Mouse (Mus musculus) embryonic facial prominence, embryonic 11.5 days (tissue): ENCODE results near the gene Igf1. TPM values are rescaled to one million over a fixed set of nuclear protein-coding genes. Genes with fewer than 3 reads are reported as not detected.

ENCODE experiments used
- ATAC-seq: fragments of 200-750 bp; cut with Nextera tagmentation; replicated peaks from 2 replicates; pipeline ENCODE4 v1.8.0; 2017; ENCODE audit warnings: low read depth; ENCODE audit not compliant: insufficient number of reproducible peaks, low FRiP score, low TSS enrichment
- DNase-seq: peaks from one replicate; pipeline ENCODE4 v3.0.0-alpha.2; 2015; ENCODE audit warnings: low spot score
- H3K27ac ChIP-seq: fragments of 300-500 bp; sonication (generic); replicated peaks from 2 replicates; pipeline ENCODE4 v1.5.1; 2014; ENCODE audit warnings: mild to moderate bottlenecking, low read depth, low read length, control low read depth
- H3K27me3 ChIP-seq: fragments of 300-500 bp; sonication (generic); 2 replicates; pipeline ENCODE4 v1.6.1; 2014; ENCODE audit warnings: mild to moderate bottlenecking, low read length, moderate library complexity, mixed read lengths; ENCODE audit not compliant: control insufficient read depth, insufficient read depth
- H3K36me3 ChIP-seq: fragments of 300-500 bp; sonication (generic); replicated peaks from 2 replicates; pipeline ENCODE4 v1.6.1; 2014; ENCODE audit warnings: low read depth, mild to moderate bottlenecking, low read length, moderate library complexity, mixed read lengths; ENCODE audit not compliant: control insufficient read depth, insufficient read depth
- H3K4me1 ChIP-seq: fragments of 300-500 bp; sonication (generic); 2 replicates; pipeline ENCODE4 v1.6.1; 2014; ENCODE audit warnings: low read length, mixed read lengths; ENCODE audit not compliant: control insufficient read depth, insufficient read depth
- H3K4me2 ChIP-seq: fragments of 300-500 bp; sonication (generic); 2 replicates; pipeline ENCODE4 v1.6.1; 2014; ENCODE audit warnings: low read depth, mild to moderate bottlenecking, control low read depth, low read length, moderate library complexity
- H3K4me3 ChIP-seq: fragments of 300-500 bp; sonication (generic); 2 replicates; pipeline ENCODE4 v1.5.1; 2014; ENCODE audit warnings: low read depth, low read length, control low read depth
- H3K9ac ChIP-seq: fragments of 300-500 bp; sonication (generic); replicated peaks from 2 replicates; pipeline ENCODE4 v1.6.1; 2014; ENCODE audit warnings: mild to moderate bottlenecking, control low read depth, low read length
- H3K9me3 ChIP-seq: fragments of 300-500 bp; sonication (generic); replicated peaks from 2 replicates; pipeline ENCODE4 v1.6.1; 2016; ENCODE audit warnings: mild to moderate bottlenecking, low read length, inconsistent platforms, mixed read lengths; ENCODE audit not compliant: control insufficient read depth
- WGBS: fragments of 180-500 bp; shearing (Covaris S2); extraction: QIAGEN DNeasy Blood & Tissue Kit; methylation state at CpG from one replicate; pipeline ENCODE4 v1.1.7; 2014; 5-methylcytosine and 5-hydroxymethylcytosine counted together
- polyA plus RNA-seq: library from polyadenylated mRNA; unstranded; fragments of >200 nt; fragmentation: Nextera tagmentation; extraction: Ambion mirVana; gene quantifications from 2 replicates; pipeline ENCODE4 v1.2.1, GENCODE M21; 2014

Igf1 gene
- polyA plus RNA-seq, 1 experiment from 2014 or later, result 67.8 TPM

- DNase-seq (peak; percentile 85), ATAC-seq (no peak)
- WGBS, result 3% methylated on average over 5 of the region's 5 CpGs
- Histone ChIP-seq H3K9ac (no peak overlapping the region), H3K9me3 (no peaks in the 10 kb centered on the region), H3K4me2 (no peak overlapping the region), H3K36me3 (no peaks in the 10 kb centered on the region), H3K27ac (no peak overlapping the region), H3K4me3 (no peak overlapping the region), H3K27me3 (no peaks in the 10 kb centered on the region), H3K4me1 (peaks cover 22% of the 10 kb centered on the region)
Observed at GRCm38 (mm10) chr10:87854408-87854807, 3.7 kb upstream of the Igf1 start.

GRCm38 (mm10) chr10:87855423-87856122 is 2.5 kb upstream of the Igf1 start:
- no peaks in the 10 kb centered on the region for H3K9me3 ChIP-seq
- no peak overlapping the region for H3K9ac ChIP-seq
- WGBS, result 72% methylated on average over 13 of the region's 13 CpGs
- no peak overlapping the region for H3K4me3 ChIP-seq
- H3K36me3 ChIP-seq, result no peaks in the 10 kb centered on the region
- DNase-seq (no peak), ATAC-seq (no peak)
- no peaks in the 10 kb centered on the region for H3K27me3 ChIP-seq
- H3K4me1 ChIP-seq, result peaks cover 22% of the 10 kb centered on the region
- H3K4me2 ChIP-seq, result no peak overlapping the region
- no peak overlapping the region; the same call in 1 of the 2 replicates for H3K27ac ChIP-seq

- peaks cover 22% of the 10 kb centered on the region for H3K4me1 ChIP-seq
- no peaks in the 10 kb centered on the region for H3K36me3 ChIP-seq
- no peaks in the 10 kb centered on the region for H3K27me3 ChIP-seq
- H3K4me3 ChIP-seq, result no peak overlapping the region
- no peaks in the 10 kb centered on the region for H3K9me3 ChIP-seq
- H3K27ac ChIP-seq, result no peak overlapping the region
- 53% methylated on average over 8 of the region's 8 CpGs for WGBS
- H3K9ac ChIP-seq, result no peak overlapping the region
- ATAC-seq, result no peak
- H3K4me2 ChIP-seq, result no peak overlapping the region
- no peak for DNase-seq
Observed at GRCm38 (mm10) chr10:87857215-87857955, 680 bp upstream of the Igf1 start.

- no peak for ATAC-seq
- H3K4me2 ChIP-seq, result peak overlapping the region; percentile 69
- H3K4me3 ChIP-seq, result peak overlapping the region; percentile 54
Observed at GRCm38 (mm10) chr10:87858939-87859338, 874 bp downstream of the Igf1 start.

GRCm38 (mm10) chr10:87859453-87859852 is 1.4 kb downstream of the Igf1 start:
- peak; percentile 47 for DNase-seq
- peak overlapping the region; percentile 89 for H3K27ac ChIP-seq
- peaks cover 22% of the 10 kb centered on the region for H3K4me1 ChIP-seq

More at GRCm38 (mm10) chr10:87858939-87859338, 874 bp downstream of the Igf1 start:
- no peaks in the 10 kb centered on the region for H3K27me3 ChIP-seq
- peak overlapping the region; percentile 28; the same call in 1 of the 2 replicates for H3K27ac ChIP-seq
- H3K36me3 ChIP-seq, result no peaks in the 10 kb centered on the region
- WGBS, result 15% methylated on average over 6 of the region's 6 CpGs
- peak; percentile 54 for DNase-seq
- H3K4me1 ChIP-seq, result peaks cover 22% of the 10 kb centered on the region
- H3K9ac ChIP-seq, result peak overlapping the region; percentile 76; the same call in 1 of the 2 replicates
- no peaks in the 10 kb centered on the region for H3K9me3 ChIP-seq

GRCm38 (mm10) chr10:87860181-87861103 is 2.4 kb downstream of the Igf1 start:
- Histone ChIP-seq H3K9ac (peak overlapping the region; percentile 76), H3K9me3 (no peaks in the 10 kb centered on the region), H3K27me3 (no peaks in the 10 kb centered on the region), H3K4me1 (peaks cover 18% of the 10 kb centered on the region), H3K36me3 (no peaks in the 10 kb centered on the region), H3K27ac (peak overlapping the region; percentile 89), H3K4me2 (peak overlapping the region; percentile 69), H3K4me3 (peak overlapping the region; percentile 54)
- WGBS, result 1% methylated on average over 30 of the region's 30 CpGs
- no peak; the same call in 1 of the 2 replicates for ATAC-seq
- DNase-seq, result peak; percentile 83

More at GRCm38 (mm10) chr10:87859453-87859852, 1.4 kb downstream of the Igf1 start:
- Histone ChIP-seq H3K9me3 (no peaks in the 10 kb centered on the region), H3K4me2 (peak overlapping the region; percentile 69), H3K4me3 (peak overlapping the region; percentile 54), H3K36me3 (no peaks in the 10 kb centered on the region), H3K27me3 (no peaks in the 10 kb centered on the region), H3K9ac (peak overlapping the region; percentile 76)
- WGBS, result 12% methylated on average over 10 of the region's 10 CpGs
- no peak for ATAC-seq

GRCm38 (mm10) chr10:87861104-87861455 is 3.0 kb downstream of the Igf1 start:
- Histone ChIP-seq H3K9ac (peak overlapping the region; percentile 76), H3K4me2 (peak overlapping the region; percentile 69), H3K27me3 (no peaks in the 10 kb centered on the region), H3K27ac (peak overlapping the region; percentile 89), H3K36me3 (no peaks in the 10 kb centered on the region), H3K9me3 (no peaks in the 10 kb centered on the region), H3K4me3 (peak overlapping the region; percentile 54), H3K4me1 (peaks cover 16% of the 10 kb centered on the region)
- DNase-seq (no peak), ATAC-seq (no peak)
- WGBS, result 36% methylated on average over 6 of the region's 6 CpGs
